Mouse (Mus musculus): ENCODE data around the gene Washc1. TPM values are rescaled to one million over a fixed set of nuclear protein-coding genes. Genes with fewer than 3 reads are reported as not detected.
A peak's percentile ranks its signal among the peaks of the same experiment; 100 is the strongest.
"Not testable (repeated sequence)": the region's sequence is repeated elsewhere in the genome, so short reads cannot be mapped to it uniquely, and the experiment has no call there.

Washc1 gene
- total RNA-seq, 2 experiments from 2014 or later, result 15.0 to 16.6 TPM

DNA sequence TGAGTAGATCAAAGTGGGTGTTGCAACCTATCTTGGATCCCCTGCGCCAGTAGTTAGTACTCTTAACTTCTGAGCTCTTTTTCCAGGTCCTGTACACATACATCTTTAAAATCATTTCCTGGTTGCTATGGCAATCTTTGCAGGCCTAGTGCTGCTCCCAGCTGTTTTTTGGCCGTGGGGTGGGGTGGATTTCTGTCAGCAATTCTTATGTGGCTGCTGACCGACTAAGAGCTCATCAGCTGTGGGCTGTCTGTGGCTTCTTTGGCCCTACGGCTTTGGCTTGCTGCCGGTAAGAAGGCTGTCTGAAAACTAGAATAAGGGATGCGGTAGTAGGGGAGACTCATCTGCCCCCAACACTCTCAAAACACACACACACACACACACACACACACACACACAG, 599 bp upstream of the Washc1 start:
- DNase-seq (ENCODE audit: low spot score), result no peak

- no peak for DNase-seq (ENCODE audit: low spot score)
These were observed 821 bp downstream of the Washc1 start for GRCm38 (mm10) chr17:66112166-66112565.

DNA sequence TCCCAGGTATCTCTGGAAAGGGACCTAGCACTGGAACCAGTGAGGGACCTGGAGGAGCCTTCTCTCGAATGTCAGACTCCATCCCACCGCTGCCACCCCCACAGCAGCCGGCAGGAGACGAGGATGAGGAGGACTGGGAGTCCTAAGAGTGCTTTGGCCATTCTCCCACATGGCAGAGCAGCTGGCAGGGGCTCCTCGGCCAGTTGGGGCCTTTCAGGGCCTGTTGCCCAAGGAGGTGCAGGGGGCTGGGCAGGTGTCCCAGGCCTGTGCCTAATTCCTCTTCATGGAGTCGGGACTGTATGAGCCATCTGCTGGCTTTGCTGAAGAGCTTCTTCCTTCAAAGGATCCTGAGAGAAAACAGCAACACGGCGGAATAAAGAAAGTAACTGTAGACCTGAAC, 7.6 kb downstream of the Washc1 start:
- DNase-seq (ENCODE audit: low spot score), result no peak

- DNase-seq (ENCODE audit: low spot score), result no peak
These were observed 9.4 kb downstream of the Washc1 start for GRCm38 (mm10) chr17:66120701-66121100.

DNA sequence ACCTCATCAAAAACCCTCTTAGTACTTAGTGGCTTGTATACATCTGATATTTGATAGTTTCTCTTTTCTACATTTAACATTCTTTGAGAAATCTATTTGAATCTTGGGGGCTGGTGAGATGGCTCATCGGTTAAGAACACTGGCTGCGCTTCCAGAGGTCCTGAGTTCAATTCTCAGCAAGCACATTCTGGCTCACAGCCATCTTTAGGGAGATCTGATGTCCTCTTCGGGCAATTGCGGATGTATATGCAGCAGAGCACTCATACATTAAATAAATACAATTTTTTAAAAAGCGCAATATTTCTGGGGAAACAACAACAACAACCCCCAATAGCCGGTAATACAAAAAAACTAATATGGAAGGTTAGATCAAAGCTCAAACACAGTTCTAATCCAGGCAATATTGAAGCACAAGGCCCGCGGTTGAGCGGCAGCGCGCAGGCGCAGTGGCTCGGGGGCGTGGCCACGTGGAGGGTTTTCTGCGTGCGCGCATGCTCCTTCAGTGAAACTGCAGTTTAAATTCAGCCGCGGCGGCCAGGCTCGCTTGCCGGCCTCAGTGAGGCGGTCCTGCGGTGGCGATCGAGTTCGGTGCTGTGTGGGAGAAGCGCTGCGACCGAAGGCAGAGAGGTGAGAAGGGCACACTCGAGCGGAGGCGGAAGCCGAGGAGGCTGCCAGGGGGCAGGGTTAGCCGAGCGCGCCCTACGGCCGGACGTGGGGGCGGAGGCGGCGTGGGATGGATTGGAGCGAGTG, 11.9 kb downstream of the Washc1 start, which contains the start of gene Ddx11:
Gene Ddx11 (plus strand): TSS at position 455 of the 750 bp plus-strand sequence.
- peak; percentile 93 for DNase-seq (ENCODE audit: low spot score)

DNA sequence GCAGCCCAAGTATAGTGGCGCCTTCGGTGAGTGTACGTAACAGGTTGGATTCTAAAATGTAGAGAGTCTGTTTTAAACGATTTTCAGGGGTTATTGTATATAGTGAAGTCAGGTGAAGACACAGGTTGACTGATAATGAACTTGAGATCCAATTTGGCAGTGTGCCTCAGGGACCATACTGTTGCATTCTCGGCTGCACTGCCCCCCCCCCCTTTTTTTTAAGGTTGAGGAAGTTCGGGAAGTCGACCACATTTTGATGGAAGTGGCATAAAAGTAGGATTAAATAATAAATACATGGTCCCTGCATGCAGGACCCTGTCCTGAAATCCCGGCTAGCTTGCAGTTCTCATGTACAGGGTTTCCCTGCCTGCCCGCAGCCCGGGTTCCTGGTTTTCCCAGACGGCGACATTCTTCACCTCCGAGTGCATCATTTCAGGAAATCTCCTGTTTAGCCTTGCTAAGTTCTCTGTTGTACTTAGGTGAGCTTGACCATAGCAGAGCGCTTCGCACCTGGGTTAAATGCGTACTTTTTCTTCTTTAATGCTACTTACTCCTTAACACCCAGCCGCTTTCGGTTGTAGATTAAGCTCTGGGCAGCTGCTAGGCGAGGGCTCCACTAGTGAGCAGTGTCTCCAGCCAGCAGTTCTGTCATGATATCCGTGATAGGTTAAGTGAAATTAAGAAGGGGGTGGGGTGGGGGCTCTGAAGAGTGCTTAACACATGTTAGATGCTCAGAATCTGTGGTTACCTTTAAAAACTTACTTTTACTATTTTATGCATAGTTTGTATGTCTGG, 12.7 kb downstream of the Washc1 start:
- no peak for DNase-seq (ENCODE audit: low spot score)

DNA sequence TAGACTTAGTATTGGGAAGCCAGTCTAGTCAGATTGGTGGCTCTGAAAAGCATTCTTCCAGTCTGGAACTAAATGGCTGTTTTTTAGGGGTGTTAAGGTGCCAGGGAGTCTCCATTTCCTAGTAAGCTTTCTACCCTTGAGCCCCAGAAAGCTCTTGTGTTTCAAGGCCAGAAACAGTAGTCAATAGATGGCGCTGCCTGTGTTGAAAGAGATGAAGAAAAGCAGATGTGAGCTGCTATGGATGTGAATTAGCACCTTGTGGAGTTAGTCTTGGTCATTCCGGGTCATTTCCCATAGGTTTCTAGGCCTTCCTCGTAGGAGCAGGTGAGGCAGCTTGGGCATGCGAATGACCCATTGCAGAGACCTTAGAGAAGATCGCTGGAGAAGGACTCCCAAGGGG, 13.9 kb downstream of the Washc1 start:
- no peak for DNase-seq (ENCODE audit: low spot score)

DNA sequence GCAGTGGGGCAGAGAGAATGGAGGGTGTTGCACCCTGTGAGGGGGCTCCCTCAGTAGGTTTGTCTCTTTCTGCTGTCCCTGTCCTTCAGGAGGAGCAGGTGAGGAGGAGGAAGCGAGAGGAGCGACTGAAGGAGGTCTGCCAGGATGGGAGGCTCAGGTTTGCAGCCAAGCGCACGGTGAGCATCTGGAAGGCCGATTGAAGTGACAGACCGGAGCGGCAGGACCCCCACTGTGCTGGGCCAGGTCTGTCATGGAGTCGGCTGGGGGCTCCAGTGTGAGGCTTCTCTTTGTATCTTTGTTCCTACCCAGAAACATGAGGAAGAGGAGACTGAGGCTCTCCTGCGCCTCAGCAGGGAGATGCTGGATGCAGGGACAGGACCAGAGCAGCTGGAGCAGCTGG, 19.0 kb downstream of the Washc1 start:
- DNase-seq (ENCODE audit: low spot score), result no peak

- no peak for DNase-seq (ENCODE audit: low spot score)
These were observed 19.9 kb downstream of the Washc1 start for GRCm38 (mm10) chr17:66131212-66131611.

- DNase-seq (ENCODE audit: low spot score), result not testable (repeated sequence)
These were observed 41.6 kb downstream of the Washc1 start for GRCm38 (mm10) chr17:66152706-66153662.

- DNase-seq (ENCODE audit: low spot score), result not testable (repeated sequence)
These were observed 42.5 kb downstream of the Washc1 start for GRCm38 (mm10) chr17:66153735-66154423.

DNA sequence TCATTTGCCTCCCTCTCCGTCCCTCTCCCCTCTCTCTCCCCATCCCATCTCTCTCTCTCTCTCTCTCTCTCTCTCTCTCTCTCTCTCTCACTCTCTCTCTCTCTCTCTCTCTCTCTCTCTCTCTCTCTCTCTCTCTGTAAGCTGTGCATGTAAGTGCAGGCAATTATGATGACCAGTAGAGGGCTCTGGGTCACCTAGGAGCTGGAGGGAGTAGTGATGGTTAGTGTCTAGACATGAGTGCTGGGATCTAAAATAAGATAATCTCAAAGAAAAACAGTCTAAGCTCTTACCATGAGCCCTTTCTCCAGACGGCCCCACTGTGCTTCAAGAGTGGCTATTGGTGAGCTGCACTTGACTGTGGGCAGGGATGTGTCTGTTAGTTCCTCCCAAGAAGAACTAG, 43.5 kb downstream of the Washc1 start:
- DNase-seq (ENCODE audit: low spot score), result no peak

- no peak for DNase-seq (ENCODE audit: low spot score)
These were observed 46.9 kb downstream of the Washc1 start for GRCm38 (mm10) chr17:66158271-66158670.

- not testable (repeated sequence) for DNase-seq (ENCODE audit: low spot score)
These were observed 55.8 kb downstream of the Washc1 start for GRCm38 (mm10) chr17:66167141-66167540.

Other genes starting within 250 kb of the Washc1 start
- 10 to 100 TPM; 26.1 to 27.3 TPM for gene Ralbp1, start 225.7 kb upstream of the Washc1 start, total RNA-seq (2021)
- 10 to 100 TPM; 30.8 to 39.4 TPM for gene Twsg1, start 160.3 kb upstream of the Washc1 start, total RNA-seq (2021)
- gene Ankrd12, start 34.5 kb upstream of the Washc1 start, total RNA-seq (2021), result 10 to 100 TPM; 16.3 to 19.6 TPM
- gene Ndufv2, start 10.0 kb upstream of the Washc1 start, total RNA-seq (2021), result 100 to 1,000 TPM; 702 to 718 TPM
- 1 to 10 TPM in 1 of 2 experiments, under 1 TPM in 1; 0.75 to 1.2 TPM for gene Ddx11, start 12.0 kb downstream of the Washc1 start, total RNA-seq (2021)